Mouse (Mus musculus) bone marrow macrophage, adult 2 months (primary cell): ENCODE data around the gene Pla2g4e. TPM values are rescaled to one million over a fixed set of nuclear protein-coding genes. Genes with fewer than 3 reads are reported as not detected.

Source experiments
- H3K27ac ChIP-seq: 2 replicates; pipeline ENCODE4 v1.5.1; 2012; ENCODE audit warnings: low read depth, low read length; ENCODE audit not compliant: insufficient read depth
- H3K4me1 ChIP-seq: 2 replicates; pipeline ENCODE4 v1.6.1; 2012; ENCODE audit warnings: low read length; ENCODE audit not compliant: control insufficient read depth, insufficient read depth
- H3K4me3 ChIP-seq: 2 replicates; pipeline ENCODE4 v1.5.1; 2012; ENCODE audit warnings: mild to moderate bottlenecking, low read length, moderate library complexity; ENCODE audit not compliant: insufficient read depth
- CTCF ChIP-seq: IDR thresholded peaks from 2 replicates; pipeline ENCODE4 v1.5.1; 2012; ENCODE audit warnings: low read depth, mild to moderate bottlenecking, low read length, moderate library complexity
- POLR2A ChIP-seq: IDR thresholded peaks from 2 replicates; pipeline ENCODE4 v1.6.1; 2012; ENCODE audit warnings: mild to moderate bottlenecking, low read depth, low read length, borderline replicate concordance
- polyA plus RNA-seq: library from polyadenylated mRNA; stranded (reverse); fragments of >200 nt; gene quantifications from 2 replicates; pipeline ENCODE4 v1.2.4, GENCODE M21; 2012; ENCODE audit not compliant: missing spikeins, insufficient read depth, insufficient read length

Gene Pla2g4e
- polyA plus RNA-seq, 1 experiment: not detected

DNA sequence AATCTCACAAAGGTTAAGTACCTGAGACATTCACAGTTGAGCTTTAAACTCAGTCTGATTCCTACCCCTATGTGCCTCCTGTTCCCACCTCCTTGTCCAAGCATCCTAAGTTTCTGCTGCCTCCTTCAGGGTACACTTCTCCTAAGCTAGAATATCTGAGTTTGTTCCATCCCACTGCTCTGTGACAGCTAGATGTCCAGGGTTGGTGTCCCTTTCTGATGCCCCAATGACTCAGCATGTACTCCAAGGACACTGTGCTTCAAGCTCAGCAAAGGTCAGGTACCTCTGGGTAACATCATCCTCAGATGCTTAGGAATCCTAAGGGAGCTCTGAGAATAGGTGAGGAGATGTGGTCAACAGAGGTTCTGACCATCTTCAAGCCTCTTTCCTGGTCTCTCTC is 117.1 kb downstream of the Pla2g4e start:
- no peak for TF ChIP-seq POLR2A
- no peak for TF ChIP-seq CTCF
- H3K4me1 ChIP-seq: peaks cover 76% of the 10 kb centered on the region
- no peak overlapping the region for H3K4me3 ChIP-seq
- peak overlapping the region; percentile 89 for H3K27ac ChIP-seq

DNA sequence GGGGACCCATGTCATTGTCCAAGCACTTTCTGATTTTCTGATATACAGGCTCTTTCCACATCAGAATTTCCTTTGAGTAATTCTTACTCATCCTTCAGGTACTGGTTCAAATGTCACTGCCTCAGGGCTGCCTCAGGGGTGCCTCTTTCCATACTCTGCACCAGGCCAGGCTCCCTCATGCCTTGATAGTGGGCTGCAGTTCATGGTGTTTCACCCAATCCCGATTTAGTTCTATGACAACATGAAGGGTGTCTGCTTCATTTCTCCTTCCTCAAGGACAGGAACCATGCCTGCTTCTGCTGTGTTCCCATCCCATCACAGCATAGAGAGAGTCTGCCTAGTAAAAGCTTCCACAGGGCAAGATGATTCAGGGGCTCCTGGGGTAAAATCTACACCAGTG is 118.2 kb downstream of the Pla2g4e start:
- TF ChIP-seq CTCF: no peak
- no peak for TF ChIP-seq POLR2A
- H3K4me1 ChIP-seq: peaks cover 65% of the 10 kb centered on the region
- peak overlapping the region; percentile 89 for H3K27ac ChIP-seq

DNA sequence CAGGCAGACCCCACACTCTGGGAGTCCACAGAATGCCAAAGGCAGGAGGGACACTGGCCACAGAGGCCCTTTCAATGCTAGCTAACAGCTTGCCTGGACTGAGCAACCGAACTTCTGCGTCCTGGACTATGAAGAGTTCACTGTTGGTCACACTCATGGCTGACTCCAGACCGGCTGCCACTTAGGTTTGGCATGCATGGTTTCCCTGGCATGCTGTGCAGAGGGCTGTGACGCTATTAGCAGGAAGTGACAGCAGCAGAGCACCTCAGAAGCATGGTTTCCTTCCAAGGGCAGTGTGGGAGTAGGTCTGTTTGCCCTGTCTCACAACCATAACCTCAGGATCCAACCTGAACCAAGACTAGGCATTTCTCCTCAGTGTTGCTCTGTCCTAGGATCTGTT is 118.7 kb downstream of the Pla2g4e start:
- peak overlapping the region; percentile 89 for H3K27ac ChIP-seq
- H3K4me1 ChIP-seq: peaks cover 61% of the 10 kb centered on the region
- no peak overlapping the region for H3K4me3 ChIP-seq
- TF ChIP-seq CTCF (no peak), POLR2A (no peak)

More for the DNA sequence above, 118.2 kb downstream of the Pla2g4e start:
- no peak overlapping the region for H3K4me3 ChIP-seq

DNA sequence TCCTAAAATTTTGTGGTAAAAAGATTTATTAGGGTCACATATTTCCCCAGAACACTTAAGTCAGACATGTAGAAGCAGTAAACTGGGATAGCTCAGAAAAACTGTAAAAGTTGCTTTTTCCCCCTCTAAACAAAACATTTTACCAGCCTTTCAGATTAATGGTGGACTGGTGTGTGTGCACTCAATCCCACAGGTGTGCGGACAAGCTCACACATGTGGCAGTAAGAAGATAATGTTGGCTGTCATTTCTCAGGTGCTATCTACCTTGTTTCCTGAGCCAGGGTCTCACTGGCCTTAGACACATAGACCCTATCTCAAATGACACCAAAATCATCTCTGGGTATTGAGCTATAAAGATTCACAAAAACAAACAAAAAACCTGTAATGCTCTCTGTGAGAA is 119.7 kb downstream of the Pla2g4e start:
- TF ChIP-seq POLR2A: no peak
- TF ChIP-seq CTCF: no peak
- peak overlapping the region; percentile 61; the same call in 1 of the 2 replicates for H3K27ac ChIP-seq
- H3K4me1 ChIP-seq: peaks cover 57% of the 10 kb centered on the region
- no peak overlapping the region for H3K4me3 ChIP-seq

DNA sequence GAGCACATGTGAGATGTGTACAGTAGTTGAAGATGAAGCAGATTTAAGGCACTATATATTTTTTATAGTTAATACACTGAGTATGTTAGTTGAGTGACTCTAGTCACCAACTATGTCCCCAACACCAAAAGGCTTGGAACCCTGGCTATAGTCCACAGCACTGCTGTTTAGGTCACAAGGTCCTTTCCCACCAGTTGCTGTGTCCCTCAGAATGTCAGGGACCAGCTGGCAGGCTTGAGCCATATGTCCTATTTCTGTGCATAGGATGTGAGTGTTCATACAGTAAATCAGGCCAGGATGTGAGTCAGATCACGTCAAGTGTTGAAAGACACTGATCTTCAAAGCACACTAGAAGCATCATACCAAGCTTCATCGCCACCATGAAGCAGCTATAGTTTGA is 120.2 kb downstream of the Pla2g4e start:
- peaks cover 52% of the 10 kb centered on the region for H3K4me1 ChIP-seq
- peak overlapping the region; percentile 61 for H3K27ac ChIP-seq
- no peak for TF ChIP-seq CTCF
- no peak for TF ChIP-seq POLR2A
- H3K4me3 ChIP-seq: no peak overlapping the region

DNA sequence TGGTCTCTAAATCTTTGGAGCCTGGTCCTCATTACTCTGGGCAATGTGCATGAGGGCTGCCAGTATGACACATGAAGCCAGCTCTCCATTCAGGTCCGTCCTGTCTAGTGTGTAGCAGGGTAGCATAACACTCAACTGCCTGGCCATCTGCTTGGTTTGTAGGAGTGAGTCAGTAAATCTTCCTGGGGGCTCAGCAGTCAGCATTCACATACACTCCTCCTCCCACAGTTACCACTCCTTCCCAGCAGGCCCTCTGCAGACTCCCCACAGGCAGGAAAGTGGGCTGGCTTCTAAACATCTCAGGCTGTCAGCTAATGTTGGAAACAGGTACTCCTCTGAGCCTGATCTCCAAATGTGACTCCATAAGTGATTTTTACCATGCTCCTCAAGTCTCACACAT is 121.0 kb downstream of the Pla2g4e start:
- H3K4me3 ChIP-seq: no peak overlapping the region
- H3K4me1 ChIP-seq: peaks cover 43% of the 10 kb centered on the region
- no peak for TF ChIP-seq CTCF
- no peak for TF ChIP-seq POLR2A
- H3K27ac ChIP-seq: no peak overlapping the region

DNA sequence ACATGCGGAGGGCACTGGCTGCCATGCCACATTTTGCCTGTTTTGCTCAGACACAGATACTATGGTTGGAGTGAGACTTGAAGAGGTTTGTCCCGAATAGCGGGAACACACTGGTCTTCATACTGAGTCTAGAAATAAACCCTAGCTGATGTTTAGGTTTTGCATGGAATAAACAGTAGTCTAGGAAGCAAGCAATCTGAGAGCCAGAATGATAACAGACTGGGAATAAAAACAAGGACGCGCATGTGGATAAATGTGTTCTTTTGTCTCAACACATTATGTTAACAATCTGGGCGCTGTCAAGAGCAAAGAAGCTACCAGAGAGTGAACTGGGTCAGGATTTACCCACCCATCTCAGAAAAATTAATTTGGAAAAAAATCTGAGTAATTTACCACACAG is 122.2 kb downstream of the Pla2g4e start:
- Histone ChIP-seq H3K27ac (no peak overlapping the region), H3K4me3 (no peak overlapping the region), H3K4me1 (peaks cover 35% of the 10 kb centered on the region)
- TF ChIP-seq CTCF (no peak), POLR2A (no peak)

DNA sequence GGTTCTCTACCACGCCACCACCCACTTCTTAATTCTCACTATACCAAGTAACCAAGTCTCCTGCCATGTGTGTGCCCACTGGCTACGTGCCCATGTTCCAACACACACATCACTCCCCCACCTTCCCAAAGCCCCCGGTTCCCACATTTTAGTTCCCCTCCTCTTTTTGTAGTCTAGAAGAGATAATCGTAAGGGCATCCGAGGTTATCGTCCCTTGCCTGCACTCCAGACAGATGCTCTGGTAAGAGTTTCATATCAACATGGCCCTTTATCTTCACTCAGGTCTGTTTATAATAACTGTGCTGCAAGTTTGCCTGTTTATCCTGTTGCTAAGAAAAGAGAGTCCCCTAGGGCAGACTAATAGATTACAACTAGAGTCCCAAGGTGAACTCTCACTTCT is 127.8 kb downstream of the Pla2g4e start:
- TF ChIP-seq POLR2A (no peak), CTCF (no peak)
- Histone ChIP-seq H3K4me3 (no peak overlapping the region), H3K27ac (no peak overlapping the region), H3K4me1 (peaks cover 13% of the 10 kb centered on the region)

Other genes starting within 250 kb of the Pla2g4e start
- 2.4 and 2.8 TPM in 2 replicates for gene Jmjd7, start 217.9 kb downstream of the Pla2g4e start, polyA plus RNA-seq
- gene Gm28042, start 217.8 kb downstream of the Pla2g4e start, polyA plus RNA-seq: 0.25 TPM in 1 of 2 replicates, not detected in the other
- 1.3 and 1.4 TPM in 2 replicates for gene Pla2g4b, start 211.9 kb downstream of the Pla2g4e start, polyA plus RNA-seq
- 327 and 347 TPM in 2 replicates for gene Ehd4, start 90.7 kb downstream of the Pla2g4e start, polyA plus RNA-seq
- not detected in 2 replicates for gene Pla2g4d, start 43.9 kb upstream of the Pla2g4e start, polyA plus RNA-seq
- not detected in 2 replicates for gene Pla2g4f, start 68.8 kb upstream of the Pla2g4e start, polyA plus RNA-seq
- gene Vps39, start 107.8 kb upstream of the Pla2g4e start, polyA plus RNA-seq: 61.7 and 72.9 TPM in 2 replicates
- gene Ganc, start 158.6 kb upstream of the Pla2g4e start, polyA plus RNA-seq: 10.4 and 15.5 TPM in 2 replicates
- 35.3 and 37.1 TPM in 2 replicates for gene Tmem87a, start 158.8 kb upstream of the Pla2g4e start, polyA plus RNA-seq
- 0.45 TPM in 1 of 2 replicates, not detected in the other for gene Capn3, start 210.7 kb upstream of the Pla2g4e start, polyA plus RNA-seq